Mouse (Mus musculus) neural tube, embryonic 11.5 days (tissue): Measurements from ENCODE around the gene Wfdc16. TPM values are rescaled to one million over a fixed set of nuclear protein-coding genes. Genes with fewer than 3 reads are reported as not detected.

Source experiments
- polyA plus RNA-seq: library from polyadenylated mRNA; unstranded; fragments of >200 nt; fragmentation: Nextera tagmentation; extraction: Ambion mirVana; gene quantifications from 2 replicates; pipeline ENCODE4 v1.2.1, GENCODE M21; 2014

Wfdc16 gene
- polyA plus RNA-seq, 1 experiment from 2014 or later: not detected

Other genes with a start within 250 kb of the Wfdc16 start
- gene Slpi, start 249.7 kb downstream of the Wfdc16 start, polyA plus RNA-seq: 1.1 and 1.3 TPM in 2 replicates
- gene Rbpjl, start 235.7 kb downstream of the Wfdc16 start, polyA plus RNA-seq: not detected in 2 replicates
- 0.48 and 0.61 TPM in 2 replicates for gene Matn4, start 233.6 kb downstream of the Wfdc16 start, polyA plus RNA-seq
- 11.0 and 11.5 TPM in 2 replicates for gene Sdc4, start 194.9 kb downstream of the Wfdc16 start, polyA plus RNA-seq
- 64.2 and 64.4 TPM in 2 replicates for gene Sys1, start 181.8 kb downstream of the Wfdc16 start, polyA plus RNA-seq
- 4.9 and 6.4 TPM in 2 replicates for gene Gm20458, start 177.8 kb downstream of the Wfdc16 start, polyA plus RNA-seq
- not detected in 2 replicates for gene Trp53tg5, start 165.1 kb downstream of the Wfdc16 start, polyA plus RNA-seq
- gene Dbndd2, start 152.7 kb downstream of the Wfdc16 start, polyA plus RNA-seq: 3.5 and 4.5 TPM in 2 replicates
- 55.0 and 57.4 TPM in 2 replicates for gene Pigt, start 141.3 kb downstream of the Wfdc16 start, polyA plus RNA-seq
- 8.4 and 13.8 TPM in 2 replicates for gene Wfdc2, start 76.4 kb downstream of the Wfdc16 start, polyA plus RNA-seq
- gene Spint3, start 65.3 kb downstream of the Wfdc16 start, polyA plus RNA-seq: not detected in 2 replicates
- not detected in 2 replicates for gene Wfdc6a, start 53.3 kb downstream of the Wfdc16 start, polyA plus RNA-seq
- not detected in 2 replicates for gene Eppin, start 45.2 kb downstream of the Wfdc16 start, polyA plus RNA-seq
- not detected in 2 replicates for gene Wfdc6b, start 25.3 kb downstream of the Wfdc16 start, polyA plus RNA-seq
- gene Wfdc8, start 25.2 kb downstream of the Wfdc16 start, polyA plus RNA-seq: not detected in 2 replicates
- not detected in 2 replicates for gene Wfdc10, start 17.2 kb upstream of the Wfdc16 start, polyA plus RNA-seq
- not detected in 2 replicates for gene Wfdc9, start 17.8 kb upstream of the Wfdc16 start, polyA plus RNA-seq
- gene Wfdc11, start 35.3 kb upstream of the Wfdc16 start, polyA plus RNA-seq: not detected in 2 replicates
- gene Wfdc13, start 46.3 kb upstream of the Wfdc16 start, polyA plus RNA-seq: 0.30 TPM in 1 of 2 replicates, not detected in the other
- gene Spint4, start 59.7 kb upstream of the Wfdc16 start, polyA plus RNA-seq: not detected in 2 replicates
- not detected in 2 replicates for gene Spint5, start 76.5 kb upstream of the Wfdc16 start, polyA plus RNA-seq
- gene Wfdc3, start 107.1 kb upstream of the Wfdc16 start, polyA plus RNA-seq: 0.13 and 1.4 TPM in 2 replicates
- gene Dnttip1, start 107.2 kb upstream of the Wfdc16 start, polyA plus RNA-seq: 67.9 and 77.0 TPM in 2 replicates
- gene Ube2c, start 131.1 kb upstream of the Wfdc16 start, polyA plus RNA-seq: 449 and 453 TPM in 2 replicates
- gene Tnnc2, start 141.2 kb upstream of the Wfdc16 start, polyA plus RNA-seq: 43.2 and 55.4 TPM in 2 replicates
- gene Snx21, start 147.0 kb upstream of the Wfdc16 start, polyA plus RNA-seq: 11.2 and 14.1 TPM in 2 replicates
- 15.1 TPM in 2 replicates for gene Acot8, start 166.1 kb upstream of the Wfdc16 start, polyA plus RNA-seq
- gene Zswim3, start 166.3 kb upstream of the Wfdc16 start, polyA plus RNA-seq: 12.9 and 14.0 TPM in 2 replicates
- gene Zswim1, start 183.9 kb upstream of the Wfdc16 start, polyA plus RNA-seq: 22.9 and 23.2 TPM in 2 replicates
- gene Spata25, start 189.7 kb upstream of the Wfdc16 start, polyA plus RNA-seq: not detected in 2 replicates
- gene Ctsa, start 194.1 kb upstream of the Wfdc16 start, polyA plus RNA-seq: 87.9 and 88.6 TPM in 2 replicates
- 3.8 and 4.8 TPM in 2 replicates for gene Neurl2, start 194.7 kb upstream of the Wfdc16 start, polyA plus RNA-seq
- gene Pltp, start 218.9 kb upstream of the Wfdc16 start, polyA plus RNA-seq: 58.4 and 58.9 TPM in 2 replicates
- gene Pcif1, start 240.5 kb upstream of the Wfdc16 start, polyA plus RNA-seq: 68.0 and 76.6 TPM in 2 replicates